Mouse (Mus musculus) cerebellum, adult 18-20 months (tissue): ENCODE data around the gene Nr5a1.

ENCODE experiments used
- DNase-seq, 2 experiments: peaks; one replicate each; pipeline ENCODE4 v3.0.0; 2021

The Nr5a1 gene

DNA sequence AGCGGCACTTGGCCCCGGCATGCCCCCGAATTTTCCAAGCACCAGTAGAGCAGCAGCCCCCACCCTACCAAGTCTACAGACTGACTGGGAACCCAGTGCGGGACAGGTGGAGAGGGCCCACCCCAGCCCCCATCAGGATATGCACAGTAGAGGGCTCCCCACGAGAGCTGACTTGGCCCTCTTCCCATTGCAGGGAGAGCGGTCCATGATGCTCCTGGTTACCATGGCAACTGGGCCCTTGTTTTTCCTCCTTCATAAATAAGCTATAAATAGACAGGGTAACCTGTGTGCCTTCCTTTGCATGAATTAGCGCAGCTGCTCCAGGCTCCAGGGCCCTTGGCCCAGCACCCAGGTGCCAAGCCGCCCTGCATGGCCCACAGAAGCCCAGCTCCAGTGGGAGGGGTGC is 67.1 kb downstream of the Nr5a1 start:
- peak; percentile 45 to 49 for DNase-seq

DNA sequence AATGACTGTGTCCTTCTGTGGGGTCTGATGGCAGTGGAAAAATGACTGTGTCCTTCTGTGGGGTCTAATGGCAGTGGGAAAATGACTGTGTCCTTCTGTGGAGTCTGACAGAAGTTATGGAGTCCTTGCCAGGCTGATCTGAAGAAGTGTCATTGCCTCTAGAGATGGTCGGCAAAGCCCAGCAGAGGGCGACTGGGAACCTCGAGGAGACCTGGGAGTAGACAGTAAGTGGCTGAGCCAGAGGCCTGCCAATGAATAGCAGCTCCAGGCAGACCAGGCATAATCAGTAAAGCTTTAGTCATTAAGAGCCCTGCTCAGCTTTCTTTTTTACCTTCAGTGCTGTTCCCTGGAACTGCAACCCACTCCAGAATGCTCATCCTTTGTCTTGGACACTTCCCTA is 68.4 kb downstream of the Nr5a1 start:
- DNase-seq: peak; percentile 68 to 80

DNA sequence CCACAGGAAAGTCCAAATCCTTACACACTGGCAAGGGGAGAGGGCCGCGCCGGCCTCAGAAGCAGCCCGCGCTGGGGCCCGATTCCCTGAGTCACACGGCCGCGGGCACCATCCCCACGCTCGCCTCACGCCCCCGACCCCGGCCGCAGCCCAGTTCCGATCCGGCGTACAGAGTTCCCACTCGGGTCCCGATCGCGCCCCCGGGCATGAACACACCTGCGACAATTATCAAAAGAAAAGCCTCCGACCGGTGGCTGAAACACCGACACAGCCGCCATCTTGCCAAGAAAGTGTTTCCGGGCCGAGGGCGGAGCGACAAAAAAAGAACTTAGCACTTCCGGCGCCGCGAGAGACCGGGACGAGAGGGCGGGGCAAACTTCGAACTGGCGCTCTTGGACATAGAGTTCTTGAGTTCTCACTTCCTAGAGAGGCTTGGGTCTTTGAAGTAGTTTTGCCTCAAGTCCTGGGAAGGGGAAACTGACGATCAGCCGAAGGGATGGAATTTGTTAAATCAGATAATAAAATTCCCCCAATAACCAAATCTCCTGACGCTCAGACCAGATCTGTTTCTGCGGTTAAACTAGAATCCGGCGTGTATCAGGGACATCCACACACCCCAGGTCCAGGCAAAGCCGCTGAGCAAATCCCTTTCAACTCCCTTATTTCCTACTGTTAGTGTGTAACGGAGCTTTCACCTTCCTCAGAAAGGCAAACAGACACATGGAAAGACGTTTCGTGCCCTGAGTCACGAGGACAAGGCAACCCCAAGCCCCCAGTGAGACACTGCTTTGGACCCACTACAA is 70.5 kb downstream of the Nr5a1 start, which contains the start of gene Psmb7:
Gene Psmb7 (minus strand): TSS at position 463 of the 803 bp plus-strand sequence.
- peak; percentile 87 to 89 for DNase-seq
